Comparison of ENCODE assay signal across 8 mouse cellular contexts in genomic region chr5:86803962-86804940, GRCm38 (mm10). TPM values are rescaled to one million over a fixed set of nuclear protein-coding genes. Genes with fewer than 3 reads are reported as not detected.
A peak's percentile ranks its signal among the peaks of the same experiment; 100 is the strongest.
DNase-seq lines count a peak whose midpoint lies in the region; ATAC-seq lines count a peak whose summit lies in the region.

Gene Ythdc1 (plus strand): TSS chr5:86804221.

- no peaks in the 10 kb centered on the region for H3K36me3 ChIP-seq in forebrain, embryonic 14.5 days (ENCODE audit: control insufficient read depth, insufficient read depth, low read length)
- H3K36me3 ChIP-seq in neural tube, embryonic 15.5 days: no peaks in the 10 kb centered on the region

- no peaks in the 10 kb centered on the region for H3K9me3 ChIP-seq in forebrain, embryonic 14.5 days (replicated peaks; ENCODE audit: control insufficient read depth, low read length)
- H3K9me3 ChIP-seq in neural tube, embryonic 15.5 days (replicated peaks): no peaks in the 10 kb centered on the region

- H3K4me1 ChIP-seq in forebrain, embryonic 14.5 days (ENCODE audit: control insufficient read depth, insufficient read depth, low read length): peaks cover 9% of the 10 kb centered on the region
- H3K4me1 ChIP-seq in neural tube, embryonic 15.5 days: peaks cover 21% of the 10 kb centered on the region

- peak; percentile 95 for DNase-seq in ES-CJ7 (ENCODE audit: low read depth, low spot score)
- DNase-seq in cerebellum, adult 11 months: peak; percentile 89
- peak; percentile 98 for DNase-seq in forebrain, embryonic 14.5 days (ENCODE audit: low spot score)
- DNase-seq in heart, postnatal 14 days: peak; percentile 93 to 94
- DNase-seq in layer of hippocampus, adult 11-12 months (ENCODE audit: low spot score): peak; percentile 93
- DNase-seq in lung, adult 18-20 months: peak; percentile 94 to 96
- peak; percentile 91 for DNase-seq in testis, postnatal 14 days (ENCODE audit: low spot score)

- H3K27ac ChIP-seq in forebrain, embryonic 14.5 days (ENCODE audit: low read depth, low read length): peak within 1 kb of the TSS; percentile 99
- peak within 1 kb of the TSS; percentile 94 for H3K27ac ChIP-seq in neural tube, embryonic 15.5 days (replicated peaks)

- peak within 1 kb of the TSS; percentile 84 for H3K4me3 ChIP-seq in forebrain, embryonic 14.5 days (ENCODE audit: low read depth, low read length)
- H3K4me3 ChIP-seq in neural tube, embryonic 15.5 days (replicated peaks): peak within 1 kb of the TSS; percentile 65

- under 1% methylated on average over 89 of the region's 111 CpGs for WGBS in forebrain, embryonic 14.5 days
- whole genome bisulfite sequencing in neural tube, embryonic 15.5 days: under 1% methylated on average over 107 of the region's 111 CpGs

- ATAC-seq in forebrain, embryonic 14.5 days: peak; percentile 99
- peak; percentile 99 for ATAC-seq in neural tube, embryonic 15.5 days (ENCODE audit: low FRiP score)

- intact Hi-C loops in heart, postnatal 14 days (cut with DNase I): no loop called here

- peak within 1 kb of the TSS; percentile 63 for H3K4me2 ChIP-seq in forebrain, embryonic 14.5 days (ENCODE audit: low read length)
- peak within 1 kb of the TSS; percentile 75 for H3K4me2 ChIP-seq in neural tube, embryonic 15.5 days

- H3K9ac ChIP-seq in forebrain, embryonic 14.5 days (ENCODE audit: low read length): peak within 1 kb of the TSS; percentile 91
- peak within 1 kb of the TSS; percentile 86 for H3K9ac ChIP-seq in neural tube, embryonic 15.5 days (replicated peaks)

- no peaks in the 10 kb centered on the region for H3K27me3 ChIP-seq in forebrain, embryonic 14.5 days (replicated peaks; ENCODE audit: control insufficient read depth, insufficient read depth, low read length)
- H3K27me3 ChIP-seq in neural tube, embryonic 15.5 days (replicated peaks): no peaks in the 10 kb centered on the region

RNA-seq across cellular contexts. Expression of gene Ythdc1, which starts in this region (rescaled TPM):
- 32.7 and 35.7 TPM in 2 replicates for polyA plus RNA-seq in forebrain, embryonic 14.5 days (2014; fragmentation: Nextera tagmentation; extraction: Ambion mirVana)
- total RNA-seq in heart, postnatal 14 days (2021): 10 to 100 TPM; 34.9 to 35.6 TPM
- 31.5 and 34.1 TPM in 2 replicates for polyA plus RNA-seq in neural tube, embryonic 15.5 days (2015; fragmentation: Nextera tagmentation; extraction: Ambion mirVana)

Comparison
In these comparisons a context has a peak if more than half of its experiments do, and no peak if none do; other contexts are left out.
1. Peak in every context shown above with its lines: DNase-seq, ATAC-seq, H3K4me3 ChIP-seq and H3K27ac ChIP-seq.